Mouse (Mus musculus): ENCODE data around the gene Ngef.

DNA sequence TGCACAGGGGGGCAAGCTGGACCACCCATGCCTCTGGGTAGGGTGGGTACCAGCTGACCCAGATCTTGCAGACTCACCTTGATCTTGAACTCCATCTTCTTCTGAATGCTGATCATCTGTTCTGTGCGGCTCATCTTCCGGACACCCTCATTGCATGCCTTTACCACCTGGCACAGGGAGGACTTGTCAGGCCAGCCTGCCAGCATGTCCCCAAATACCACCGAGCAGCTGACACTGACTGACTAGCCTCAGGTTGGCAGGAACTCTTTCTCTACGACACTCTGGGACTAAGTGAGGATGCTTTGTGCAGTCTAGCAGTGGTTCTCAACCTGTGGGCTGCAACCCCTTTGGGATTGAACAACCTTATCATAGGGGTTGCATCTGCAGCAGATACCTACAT is 91.1 kb downstream of the Ngef start:
- TF ChIP-seq USF1 (IDR thresholded peaks at IDR 0.05; ENCODE audit: low read depth) (no peak), E2F4 (IDR thresholded peaks at IDR 0.05; ENCODE audit: insufficient read depth) (no peak), MYOG (IDR thresholded peaks at IDR 0.05; ENCODE audit: control insufficient read depth in 1 of 3, insufficient read depth in 1 of 3, insufficient read length in 2 of 3, low read depth in 2 of 3) (no peak), CEBPB (IDR thresholded peaks at IDR 0.05; ENCODE audit: insufficient read depth, poor library complexity, severe bottlenecking) (no peak), POLR2AphosphoS2 (IDR thresholded peaks at IDR 0.05; ENCODE audit: insufficient read length, low read depth) (no peak), TCF12 (IDR thresholded peaks at IDR 0.05; ENCODE audit: insufficient read depth, poor library complexity, severe bottlenecking) (no peak)

Measured in myocyte (in vitro differentiated cells).